Mouse (Mus musculus) testis, adult 2 months (tissue): ENCODE data around the gene Itgal. TPM values are rescaled to one million over a fixed set of nuclear protein-coding genes. Genes with fewer than 3 reads are reported as not detected.

ENCODE experiments used
- H3K27ac ChIP-seq: fragments of 200-500 bp; 2 replicates; pipeline ENCODE4 v1.5.1; 2012; ENCODE audit warnings: low read depth, low read length; ENCODE audit not compliant: control insufficient read depth, insufficient read depth
- H3K27me3 ChIP-seq: fragments of 200-500 bp; 2 replicates; pipeline ENCODE4 v1.6.1; 2012; ENCODE audit warnings: mild to moderate bottlenecking, low read length, moderate library complexity; ENCODE audit not compliant: control insufficient read depth, insufficient read depth
- H3K36me3 ChIP-seq: fragments of 200-500 bp; 2 replicates; pipeline ENCODE4 v1.6.1; 2012; ENCODE audit warnings: mild to moderate bottlenecking, low read length; ENCODE audit not compliant: control insufficient read depth, insufficient read depth
- H3K4me1 ChIP-seq: fragments of 200-500 bp; 2 replicates; pipeline ENCODE4 v1.6.1; 2012; ENCODE audit warnings: low read length; ENCODE audit not compliant: control insufficient read depth, insufficient read depth
- H3K4me3 ChIP-seq: fragments of 200-500 bp; 2 replicates; pipeline ENCODE4 v1.5.1; 2012; ENCODE audit warnings: low read depth, mild to moderate bottlenecking, low read length, moderate library complexity, mixed read lengths; ENCODE audit not compliant: control insufficient read depth
- CTCF ChIP-seq: fragments of 200-500 bp; IDR thresholded peaks from 2 replicates; pipeline ENCODE4 v1.5.1; 2012; ENCODE audit warnings: low read depth, mild to moderate bottlenecking, inconsistent platforms, low read length, moderate library complexity; ENCODE audit not compliant: control insufficient read depth, insufficient read depth, insufficient replicate concordance
- POLR2A ChIP-seq: fragments of 200-500 bp; IDR thresholded peaks from 2 replicates; pipeline ENCODE4 v1.6.1; 2012; ENCODE audit warnings: low read depth, mild to moderate bottlenecking, inconsistent platforms, low read length, moderate library complexity; ENCODE audit not compliant: control insufficient read depth
- polyA plus RNA-seq: library from polyadenylated mRNA; depleted of rRNA; stranded (reverse); fragments of >200 nt; gene quantifications from 2 replicates; pipeline ENCODE4 v1.2.3, GENCODE M21; 2012

Itgal gene
- polyA plus RNA-seq, 1 experiment = 0.79 TPM

- TF ChIP-seq CTCF = no peak
- no peak for TF ChIP-seq POLR2A
- H3K36me3 ChIP-seq = no peaks in the 10 kb centered on the region
- no peak overlapping the region for H3K4me3 ChIP-seq
- H3K27me3 ChIP-seq = no peaks in the 10 kb centered on the region
- H3K27ac ChIP-seq = no peak overlapping the region
- peaks cover 10% of the 10 kb centered on the region for H3K4me1 ChIP-seq
Observed at GRCm38 (mm10) chr7:127281114-127281513, 14.9 kb upstream of the Itgal start.

- TF ChIP-seq CTCF (no peak), POLR2A (no peak)
- no peaks in the 10 kb centered on the region for H3K36me3 ChIP-seq
Observed at GRCm38 (mm10) chr7:127282190-127282589, 13.9 kb upstream of the Itgal start.

GRCm38 (mm10) chr7:127285154-127285553 is 10.9 kb upstream of the Itgal start:
- H3K4me1 ChIP-seq = no peaks in the 10 kb centered on the region
- no peaks in the 10 kb centered on the region for H3K36me3 ChIP-seq
- TF ChIP-seq POLR2A (no peak), CTCF (no peak)
- no peak overlapping the region for H3K27ac ChIP-seq
- H3K4me3 ChIP-seq = no peak overlapping the region
- H3K27me3 ChIP-seq = no peaks in the 10 kb centered on the region

More at GRCm38 (mm10) chr7:127282190-127282589, 13.9 kb upstream of the Itgal start:
- no peak overlapping the region for H3K4me3 ChIP-seq
- no peak overlapping the region for H3K27ac ChIP-seq
- no peaks in the 10 kb centered on the region for H3K27me3 ChIP-seq
- H3K4me1 ChIP-seq = peaks cover 5% of the 10 kb centered on the region; the same call in 1 of the 2 replicates

GRCm38 (mm10) chr7:127287940-127288339 is 8.1 kb upstream of the Itgal start:
- TF ChIP-seq POLR2A (no peak), CTCF (no peak)
- Histone ChIP-seq H3K27me3 (no peaks in the 10 kb centered on the region), H3K36me3 (no peaks in the 10 kb centered on the region), H3K4me1 (no peaks in the 10 kb centered on the region), H3K4me3 (no peak overlapping the region), H3K27ac (no peak overlapping the region)

GRCm38 (mm10) chr7:127289306-127289705 is 6.8 kb upstream of the Itgal start:
- no peak overlapping the region for H3K4me3 ChIP-seq
- no peak overlapping the region for H3K27ac ChIP-seq
- no peak for TF ChIP-seq CTCF
- TF ChIP-seq POLR2A = no peak
- no peaks in the 10 kb centered on the region for H3K4me1 ChIP-seq
- no peaks in the 10 kb centered on the region for H3K27me3 ChIP-seq
- H3K36me3 ChIP-seq = no peaks in the 10 kb centered on the region

- Histone ChIP-seq H3K4me1 (no peaks in the 10 kb centered on the region), H3K27me3 (no peaks in the 10 kb centered on the region), H3K36me3 (no peaks in the 10 kb centered on the region), H3K4me3 (no peak overlapping the region), H3K27ac (no peak overlapping the region)
- TF ChIP-seq POLR2A (no peak), CTCF (no peak)
Observed at GRCm38 (mm10) chr7:127290142-127290541, 5.9 kb upstream of the Itgal start.

GRCm38 (mm10) chr7:127296786-127297555 is 911 bp downstream of the Itgal start:
- no peaks in the 10 kb centered on the region for H3K27me3 ChIP-seq
- H3K4me1 ChIP-seq = peaks cover 5% of the 10 kb centered on the region
- H3K4me3 ChIP-seq = no peak overlapping the region
- no peak overlapping the region for H3K27ac ChIP-seq
- H3K36me3 ChIP-seq = no peaks in the 10 kb centered on the region
- TF ChIP-seq POLR2A (no peak), CTCF (no peak)

- Histone ChIP-seq H3K4me1 (peaks cover 5% of the 10 kb centered on the region), H3K27me3 (no peaks in the 10 kb centered on the region), H3K4me3 (no peak overlapping the region), H3K36me3 (no peaks in the 10 kb centered on the region), H3K27ac (no peak overlapping the region)
- no peak for TF ChIP-seq CTCF
- TF ChIP-seq POLR2A = no peak
Observed at GRCm38 (mm10) chr7:127297586-127298193, 1.6 kb downstream of the Itgal start.
